Mouse (Mus musculus): ENCODE data around the gene Slc26a10. TPM values are rescaled to one million over a fixed set of nuclear protein-coding genes. Genes with fewer than 3 reads are reported as not detected.

Slc26a10 gene
- polyA plus RNA-seq, 1 experiment from 2014 or later: 0.52 TPM

- Histone ChIP-seq H3K4me2 (replicated peaks; ENCODE audit: low read depth) (no peak overlapping the region), H3K27ac (ENCODE audit: low read depth, low read length) (no peak overlapping the region), H3K4me3 (ENCODE audit: low read depth, low read length) (no peak overlapping the region), H3K27me3 (replicated peaks; ENCODE audit: control insufficient read depth, insufficient read depth, low read length) (no peaks in the 10 kb centered on the region), H3K9ac (ENCODE audit: low read depth, low read length) (no peak overlapping the region), H3K9me3 (ENCODE audit: control insufficient read depth) (no peaks in the 10 kb centered on the region), H3K4me1 (replicated peaks; ENCODE audit: control insufficient read depth, insufficient read depth, low read length) (no peaks in the 10 kb centered on the region), H3K36me3 (ENCODE audit: control insufficient read depth, insufficient read depth) (no peaks in the 10 kb centered on the region)
- ATAC-seq: no peak
- 69% methylated on average over 4 of the region's 4 CpGs for WGBS
- no peak for TF ChIP-seq CTCF (IDR thresholded peaks at IDR 0.05; ENCODE audit: low read depth)
These were observed 51.0 kb downstream of the Slc26a10 start for GRCm38 (mm10) chr10:127129431-127129830.

- H3K9ac ChIP-seq (ENCODE audit: low read depth, low read length): no peak overlapping the region
- no peaks in the 10 kb centered on the region for H3K4me1 ChIP-seq (replicated peaks; ENCODE audit: control insufficient read depth, insufficient read depth, low read length)
- H3K36me3 ChIP-seq (ENCODE audit: control insufficient read depth, insufficient read depth): no peaks in the 10 kb centered on the region
- H3K9me3 ChIP-seq (ENCODE audit: control insufficient read depth): no peaks in the 10 kb centered on the region
- H3K27me3 ChIP-seq (replicated peaks; ENCODE audit: control insufficient read depth, insufficient read depth, low read length): no peaks in the 10 kb centered on the region
- no peak for TF ChIP-seq CTCF (IDR thresholded peaks at IDR 0.05; ENCODE audit: low read depth)
- H3K4me3 ChIP-seq (ENCODE audit: low read depth, low read length): no peak overlapping the region
- no peak for ATAC-seq
- H3K27ac ChIP-seq (ENCODE audit: low read depth, low read length): no peak overlapping the region
- no peak overlapping the region for H3K4me2 ChIP-seq (replicated peaks; ENCODE audit: low read depth)
- 75% methylated on average over 7 of the region's 7 CpGs for WGBS
These were observed 52.6 kb downstream of the Slc26a10 start for GRCm38 (mm10) chr10:127127711-127128279.

DNA sequence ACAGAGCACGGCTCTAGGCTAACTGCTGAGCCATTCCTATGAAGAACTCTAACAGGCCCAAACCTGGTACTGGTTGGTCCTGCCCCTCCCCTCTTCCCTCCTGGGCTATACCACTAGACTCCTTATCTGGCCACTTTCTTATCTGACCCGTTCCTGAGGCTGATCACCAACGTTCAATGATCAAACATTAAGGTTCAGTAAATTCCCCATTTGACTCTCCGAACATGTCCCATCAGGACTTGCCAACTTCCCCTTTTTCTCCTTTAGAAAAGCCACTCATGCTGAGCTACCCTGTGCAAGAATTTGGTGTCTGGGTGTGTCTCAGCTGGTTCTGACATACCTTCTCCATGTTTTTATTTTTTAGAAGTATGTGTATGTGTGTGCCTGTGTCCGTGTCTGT, 53.9 kb downstream of the Slc26a10 start:
- no peak overlapping the region for H3K4me2 ChIP-seq (replicated peaks; ENCODE audit: low read depth)
- no peaks in the 10 kb centered on the region for H3K4me1 ChIP-seq (replicated peaks; ENCODE audit: control insufficient read depth, insufficient read depth, low read length)
- H3K27me3 ChIP-seq (replicated peaks; ENCODE audit: control insufficient read depth, insufficient read depth, low read length): no peaks in the 10 kb centered on the region
- H3K9ac ChIP-seq (ENCODE audit: low read depth, low read length): no peak overlapping the region
- H3K27ac ChIP-seq (ENCODE audit: low read depth, low read length): no peak overlapping the region
- TF ChIP-seq CTCF (IDR thresholded peaks at IDR 0.05; ENCODE audit: low read depth): no peak
- H3K4me3 ChIP-seq (ENCODE audit: low read depth, low read length): no peak overlapping the region
- no peaks in the 10 kb centered on the region for H3K9me3 ChIP-seq (ENCODE audit: control insufficient read depth)
- WGBS: 59% methylated on average over 5 of the region's 5 CpGs
- H3K36me3 ChIP-seq (ENCODE audit: control insufficient read depth, insufficient read depth): no peaks in the 10 kb centered on the region
- no peak for ATAC-seq

GRCm38 (mm10) chr10:127125210-127126001, 55.0 kb downstream of the Slc26a10 start:
- Histone ChIP-seq H3K36me3 (ENCODE audit: control insufficient read depth, insufficient read depth) (no peaks in the 10 kb centered on the region), H3K9me3 (ENCODE audit: control insufficient read depth) (no peaks in the 10 kb centered on the region), H3K27me3 (replicated peaks; ENCODE audit: control insufficient read depth, insufficient read depth, low read length) (no peaks in the 10 kb centered on the region), H3K9ac (ENCODE audit: low read depth, low read length) (no peak overlapping the region), H3K27ac (ENCODE audit: low read depth, low read length) (no peak overlapping the region), H3K4me1 (replicated peaks; ENCODE audit: control insufficient read depth, insufficient read depth, low read length) (no peaks in the 10 kb centered on the region), H3K4me3 (ENCODE audit: low read depth, low read length) (no peak overlapping the region), H3K4me2 (replicated peaks; ENCODE audit: low read depth) (no peak overlapping the region)
- no peak for ATAC-seq
- TF ChIP-seq CTCF (IDR thresholded peaks at IDR 0.05; ENCODE audit: low read depth): peak; percentile 80
- 67% methylated on average over 9 of the region's 9 CpGs for WGBS

DNA sequence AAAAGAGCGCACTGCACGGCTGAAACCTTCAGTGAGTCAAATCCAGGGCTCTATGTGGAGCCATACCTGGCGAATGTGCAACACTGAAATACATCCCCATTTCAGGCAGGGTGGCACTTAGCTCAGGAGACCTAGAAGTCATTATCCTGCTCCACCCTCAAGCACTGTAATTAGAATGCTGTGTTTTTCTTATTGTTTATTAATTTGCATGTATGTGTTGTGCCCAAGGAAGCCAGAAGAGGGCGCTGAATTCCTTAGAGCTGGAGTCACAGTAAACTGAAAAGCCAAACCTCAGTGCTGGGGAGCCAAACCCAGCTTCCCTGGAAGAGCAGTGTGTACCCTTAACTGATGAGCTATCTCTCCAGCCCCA, 57.0 kb downstream of the Slc26a10 start:
- WGBS: 11% methylated on average over 4 of the region's 4 CpGs
- Histone ChIP-seq H3K9me3 (ENCODE audit: control insufficient read depth) (no peaks in the 10 kb centered on the region), H3K4me2 (replicated peaks; ENCODE audit: low read depth) (peak overlapping the region; percentile 62), H3K9ac (ENCODE audit: low read depth, low read length) (no peak overlapping the region), H3K4me3 (ENCODE audit: low read depth, low read length) (peak overlapping the region; percentile 23), H3K4me1 (replicated peaks; ENCODE audit: control insufficient read depth, insufficient read depth, low read length) (no peaks in the 10 kb centered on the region), H3K36me3 (ENCODE audit: control insufficient read depth, insufficient read depth) (peaks cover 9% of the 10 kb centered on the region), H3K27ac (ENCODE audit: low read depth, low read length) (no peak overlapping the region), H3K27me3 (replicated peaks; ENCODE audit: control insufficient read depth, insufficient read depth, low read length) (no peaks in the 10 kb centered on the region)
- peak; percentile 82 for TF ChIP-seq CTCF (IDR thresholded peaks at IDR 0.05; ENCODE audit: low read depth)
- no peak for ATAC-seq

- no peaks in the 10 kb centered on the region for H3K4me1 ChIP-seq (replicated peaks; ENCODE audit: control insufficient read depth, insufficient read depth, low read length)
- peaks cover 14% of the 10 kb centered on the region for H3K36me3 ChIP-seq (ENCODE audit: control insufficient read depth, insufficient read depth)
- no peak for TF ChIP-seq CTCF (IDR thresholded peaks at IDR 0.05; ENCODE audit: low read depth)
- no peak for ATAC-seq
- H3K27ac ChIP-seq (ENCODE audit: low read depth, low read length): no peak overlapping the region
- no peaks in the 10 kb centered on the region for H3K9me3 ChIP-seq (ENCODE audit: control insufficient read depth)
- H3K4me3 ChIP-seq (ENCODE audit: low read depth, low read length): peak overlapping the region; percentile 23
- no peak overlapping the region for H3K9ac ChIP-seq (ENCODE audit: low read depth, low read length)
- WGBS: 12% methylated on average over 13 of the region's 13 CpGs
- no peaks in the 10 kb centered on the region for H3K27me3 ChIP-seq (replicated peaks; ENCODE audit: control insufficient read depth, insufficient read depth, low read length)
- H3K4me2 ChIP-seq (replicated peaks; ENCODE audit: low read depth): peak overlapping the region; percentile 62
These were observed 57.5 kb downstream of the Slc26a10 start for GRCm38 (mm10) chr10:127122784-127123435.
